Mouse (Mus musculus) forelimb bud, embryonic 11.5 days (tissue): ENCODE results near the gene Stx8.
A peak's percentile ranks its signal among the peaks of the same experiment; 100 is the strongest.

Experiments
- DNase-seq: peaks from one replicate; pipeline ENCODE4 v3.0.0-alpha.2; 2012; ENCODE audit warnings: low read depth, low spot score

Gene Stx8

DNA sequence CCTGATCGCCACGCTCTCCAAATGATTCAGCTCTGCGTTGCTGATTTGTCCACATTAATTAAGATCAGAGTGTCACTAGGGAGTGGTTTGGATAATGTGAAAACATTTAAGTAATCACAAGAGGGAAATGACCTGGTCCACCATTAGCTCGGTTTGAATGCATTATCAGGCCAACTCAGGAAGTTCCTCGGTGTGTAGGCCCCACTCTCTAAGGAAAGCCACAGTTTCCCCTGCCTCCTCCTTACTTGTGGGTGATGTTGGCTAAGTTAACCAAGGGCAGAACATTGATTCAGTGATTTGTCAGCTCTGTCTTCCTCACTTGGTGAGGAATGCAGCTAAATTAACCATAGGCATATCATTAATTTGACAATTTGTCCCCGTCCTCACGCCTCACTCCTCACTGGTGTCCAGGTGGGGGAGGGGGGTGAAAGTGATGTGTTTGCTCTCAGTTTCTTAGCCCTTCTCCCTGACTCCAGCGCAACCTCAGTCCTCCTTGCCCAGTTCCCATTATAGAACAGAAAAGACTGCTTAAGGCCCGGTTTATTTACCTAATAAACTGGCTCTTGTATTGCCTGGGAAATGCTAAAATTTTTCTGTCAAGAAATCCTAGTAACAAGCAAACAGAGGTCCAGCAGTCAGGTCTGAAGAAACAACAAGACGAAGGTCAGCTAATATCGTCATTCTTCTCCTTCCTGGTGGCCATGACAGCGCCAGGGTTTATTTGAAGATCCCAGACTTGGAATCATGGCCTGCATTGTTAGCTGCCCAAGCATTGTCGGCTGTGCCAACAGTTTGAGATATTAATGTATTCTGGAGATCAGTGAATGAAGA is 178.5 kb downstream of the Stx8 start:
- no peak for DNase-seq

GRCm38 (mm10) chr11:68145066-68145585 is 179.1 kb downstream of the Stx8 start:
- DNase-seq = no peak

DNA sequence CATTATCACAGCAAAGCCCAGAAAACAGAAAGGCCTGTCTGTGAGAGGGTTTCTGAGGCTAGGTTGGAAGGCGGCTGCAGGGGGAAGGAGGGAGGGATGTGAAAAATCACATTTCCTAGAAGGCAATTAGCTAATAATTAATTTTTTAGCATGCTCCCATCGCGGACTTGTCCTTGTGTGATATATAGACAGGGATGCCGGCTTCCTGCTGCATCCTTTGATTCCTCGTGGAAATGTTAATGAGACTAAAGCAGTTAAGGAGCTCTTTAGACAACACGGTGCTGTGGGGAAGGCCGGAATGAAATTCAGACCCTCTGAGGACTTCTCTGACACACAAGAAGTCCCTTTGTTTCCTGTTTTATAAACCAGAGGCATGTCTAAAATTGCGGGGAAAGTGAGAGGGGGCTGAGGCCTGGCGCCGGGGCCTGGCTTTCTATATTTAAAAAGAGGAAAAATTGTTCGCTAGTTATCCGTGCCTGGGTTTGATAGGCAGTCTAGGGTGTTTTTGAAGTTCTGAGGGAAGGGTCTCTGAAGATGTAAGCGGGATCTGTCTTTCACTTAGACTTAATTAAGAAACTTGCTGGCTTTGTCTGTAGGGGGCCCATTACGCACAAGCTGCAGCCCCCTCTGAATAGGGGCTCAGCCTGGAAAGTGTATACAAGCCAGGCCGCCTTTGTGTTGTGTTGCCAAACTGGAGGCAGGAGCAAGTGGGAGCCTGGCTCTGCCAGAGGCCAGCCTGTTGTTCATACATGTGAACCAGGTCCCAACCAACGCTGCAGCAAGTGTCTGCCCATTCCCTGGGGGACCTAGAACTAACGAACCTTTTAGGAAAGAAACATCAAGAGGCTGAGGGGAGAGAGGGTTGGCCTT is 179.8 kb downstream of the Stx8 start:
- DNase-seq = no peak

DNA sequence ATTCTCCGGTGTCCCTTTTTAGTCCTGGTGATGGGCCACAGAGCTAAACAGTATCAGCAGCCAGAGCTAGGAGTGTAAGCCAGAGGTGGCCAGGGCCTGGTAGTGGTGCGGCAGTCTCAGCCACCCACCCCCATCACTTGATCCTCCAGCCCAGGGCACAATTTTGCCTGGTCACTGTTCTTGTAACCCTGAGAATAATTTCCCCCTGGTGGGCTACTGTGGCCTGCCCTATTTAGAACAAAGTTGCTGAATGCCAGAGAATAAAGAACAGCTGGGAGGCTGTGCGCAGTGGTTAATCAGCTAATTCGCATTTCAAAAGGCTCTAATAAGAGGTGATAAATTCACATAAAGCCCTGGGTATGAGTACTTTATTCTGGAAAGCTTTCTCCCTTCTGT is 180.5 kb downstream of the Stx8 start:
- no peak for DNase-seq

GRCm38 (mm10) chr11:68150938-68151337 is 184.9 kb downstream of the Stx8 start:
- DNase-seq = no peak

- DNase-seq = no peak
Measured at GRCm38 (mm10) chr11:68155821-68156220, 189.8 kb downstream of the Stx8 start.

- no peak for DNase-seq
Measured at GRCm38 (mm10) chr11:68158166-68158565, 192.2 kb downstream of the Stx8 start.

GRCm38 (mm10) chr11:68159867-68160266 is 193.9 kb downstream of the Stx8 start:
- no peak for DNase-seq

DNA sequence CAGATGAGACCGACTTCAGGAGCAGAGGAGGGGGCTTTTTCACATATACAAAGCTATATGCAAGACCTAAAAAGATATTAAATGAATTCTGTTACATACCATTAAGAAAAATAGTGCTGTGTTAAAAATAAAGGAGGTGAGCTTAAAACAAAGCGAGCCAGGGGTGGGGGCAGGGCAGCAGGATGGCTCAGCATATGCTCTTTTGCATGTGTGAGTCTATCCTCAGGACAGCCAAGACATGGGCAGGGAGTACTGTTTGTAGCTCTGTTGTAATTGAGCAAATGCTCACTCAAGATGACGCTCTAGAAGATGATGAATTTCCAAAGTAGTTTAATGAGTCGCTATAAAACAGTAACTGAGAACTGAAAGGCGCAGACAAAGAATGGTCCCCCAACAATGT is 198.4 kb downstream of the Stx8 start:
- DNase-seq = no peak

DNA sequence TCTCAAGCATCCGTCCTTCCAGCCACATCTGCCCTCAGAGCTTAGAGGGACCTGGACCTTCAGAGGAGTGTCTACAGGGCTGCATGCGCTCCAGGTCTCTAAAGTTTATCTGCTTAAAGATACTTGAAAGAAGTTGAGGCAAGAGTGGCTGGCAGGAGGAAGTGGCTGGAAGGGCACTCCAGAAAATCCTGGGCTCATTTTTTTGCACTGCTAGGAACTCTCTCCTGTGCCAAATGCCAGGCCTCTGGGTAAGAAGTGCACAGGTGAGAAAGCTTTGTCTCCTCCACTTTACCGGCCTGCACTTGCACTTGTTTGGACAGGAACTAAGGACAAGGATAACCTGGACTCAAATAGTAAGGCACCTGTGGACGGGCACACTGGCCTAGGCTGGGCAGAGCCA is 202.4 kb downstream of the Stx8 start:
- DNase-seq = no peak

DNA sequence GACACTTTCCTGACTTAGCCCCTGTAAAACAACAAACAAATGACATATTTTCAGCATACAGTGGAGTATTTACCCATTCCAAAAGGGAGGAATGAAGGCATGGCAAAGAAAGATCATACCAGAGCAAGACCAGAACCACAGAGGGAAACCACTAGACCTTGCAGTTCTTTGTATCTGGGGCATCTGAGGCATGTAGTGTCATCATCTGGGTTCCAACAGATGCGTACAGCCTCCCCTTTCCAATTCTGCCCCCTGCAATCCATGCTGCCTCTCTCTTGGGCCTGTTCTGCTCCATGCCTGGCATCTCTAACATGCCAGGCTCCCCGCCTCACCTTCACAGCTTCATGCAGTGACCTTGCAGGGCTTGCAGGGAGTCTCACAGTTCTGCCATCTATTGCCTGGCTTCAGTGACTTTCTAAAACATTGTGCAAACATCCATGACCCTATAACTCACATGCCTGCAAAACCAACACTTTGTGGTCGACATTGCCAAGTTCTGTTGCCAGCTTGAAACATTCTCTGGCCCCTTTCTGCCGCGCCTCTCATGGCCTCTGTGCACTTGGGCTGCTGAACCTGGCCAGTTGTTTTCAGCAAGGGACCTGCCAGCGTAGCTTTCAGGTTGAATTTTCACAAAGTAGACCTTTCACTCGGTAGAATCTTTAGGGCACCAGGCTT is 206.1 kb downstream of the Stx8 start:
- DNase-seq = no peak

DNA sequence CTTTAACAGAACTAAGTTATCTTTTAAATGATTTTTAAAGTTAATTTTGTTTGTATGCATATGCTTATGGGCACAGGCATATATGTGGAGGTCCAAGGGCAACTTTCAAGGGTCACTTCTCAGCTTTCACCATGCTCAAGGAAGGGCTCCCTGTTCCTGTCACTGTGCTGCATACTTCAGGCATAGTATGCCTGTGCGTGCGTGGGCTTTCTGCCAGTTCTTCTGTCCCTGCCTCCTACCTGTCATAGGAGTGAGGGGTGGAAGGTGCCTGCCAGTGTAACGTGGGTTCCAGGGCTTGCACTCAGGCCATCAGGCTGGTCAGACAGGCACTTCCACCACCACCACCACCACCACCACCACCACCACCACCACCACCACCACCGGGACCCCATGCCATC is 206.7 kb downstream of the Stx8 start:
- no peak for DNase-seq

GRCm38 (mm10) chr11:68176550-68176949 is 210.6 kb downstream of the Stx8 start:
- peak; percentile 49 for DNase-seq

GRCm38 (mm10) chr11:68177415-68177814 is 211.4 kb downstream of the Stx8 start:
- no peak for DNase-seq

GRCm38 (mm10) chr11:68185647-68186046 is 219.7 kb downstream of the Stx8 start:
- DNase-seq = no peak

GRCm38 (mm10) chr11:68187242-68187641 is 221.2 kb downstream of the Stx8 start:
- DNase-seq = no peak

GRCm38 (mm10) chr11:68188695-68189201 is 222.8 kb downstream of the Stx8 start:
- DNase-seq = no peak

- no peak for DNase-seq
Measured at GRCm38 (mm10) chr11:68190849-68191248, 224.9 kb downstream of the Stx8 start.

GRCm38 (mm10) chr11:68195168-68195567 is 229.2 kb downstream of the Stx8 start:
- no peak for DNase-seq

DNA sequence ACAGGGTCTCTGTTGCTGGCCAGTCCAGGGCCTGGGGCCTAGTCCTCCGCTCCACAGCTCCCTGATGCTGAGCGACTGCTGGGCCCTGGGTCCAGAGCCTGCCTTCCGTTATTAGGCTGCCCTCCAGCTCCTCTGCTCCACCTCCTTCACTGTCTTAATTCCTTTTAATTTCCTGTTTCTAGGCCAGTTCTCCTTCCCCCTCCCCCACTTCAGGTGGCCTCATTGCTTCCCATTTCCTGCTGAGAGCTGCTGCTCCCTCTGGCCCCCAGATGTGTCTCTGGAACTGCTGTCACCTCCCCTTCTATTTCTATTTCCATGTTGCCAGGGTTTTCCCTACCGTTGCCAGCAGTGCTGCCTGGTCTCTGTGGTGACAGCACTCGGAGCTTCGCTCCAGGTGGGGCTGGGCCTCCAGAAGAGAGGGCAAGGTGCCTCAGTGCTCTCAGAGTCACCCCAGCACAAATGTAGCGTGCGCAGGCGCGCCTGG is 229.7 kb downstream of the Stx8 start:
- DNase-seq = peak; percentile 83

DNA sequence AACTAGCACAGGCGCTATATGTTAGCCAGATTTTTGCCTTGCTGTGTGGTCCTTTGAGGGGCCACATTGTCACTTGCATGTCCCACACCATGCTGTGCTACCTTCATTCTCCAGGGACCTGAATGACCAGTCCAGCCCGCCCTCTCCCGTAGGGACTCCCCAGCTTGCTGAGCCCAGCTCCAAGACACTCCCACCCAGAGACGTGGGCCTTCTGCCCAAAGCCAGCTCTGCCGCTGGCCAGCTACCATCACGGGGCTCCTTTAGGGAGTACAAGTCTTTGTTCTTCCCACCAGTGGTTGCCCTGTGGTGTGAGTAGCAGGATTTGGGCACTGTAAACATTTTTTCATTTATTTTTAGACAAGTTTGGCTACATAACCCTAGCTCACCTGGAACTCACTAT is 230.6 kb downstream of the Stx8 start:
- no peak for DNase-seq

DNA sequence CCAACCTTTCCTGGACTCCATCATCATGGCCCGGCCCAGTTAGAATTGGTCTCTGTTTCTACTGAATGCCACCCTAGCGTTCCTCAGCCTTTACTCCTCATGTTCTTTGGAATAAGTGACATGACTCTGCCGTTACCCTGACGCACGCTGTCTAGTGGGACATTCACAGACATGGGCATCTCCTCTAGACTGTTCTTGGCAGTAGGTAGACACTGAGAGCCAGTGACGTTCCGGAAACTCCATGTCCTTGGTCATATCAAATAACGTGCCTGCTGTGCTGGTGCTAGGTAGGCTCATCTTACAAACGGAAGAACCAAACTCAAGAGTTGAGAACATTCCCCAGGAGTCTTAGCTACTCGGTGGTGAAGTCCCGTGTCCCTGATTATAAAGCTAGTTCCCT is 231.5 kb downstream of the Stx8 start:
- no peak for DNase-seq
